Mouse (Mus musculus): ENCODE data around the gene Ccdc138. TPM values are rescaled to one million over a fixed set of nuclear protein-coding genes. Genes with fewer than 3 reads are reported as not detected.

Gene Ccdc138
- total and polyA plus RNA-seq, 3 experiments, result 0.20 to 4.5 (median 2.1) TPM

- TF ChIP-seq GATA1 (IDR thresholded peaks at IDR 0.05; ENCODE audit: borderline replicate concordance, low read length) (no peak), CTCF (IDR thresholded peaks at IDR 0.05; ENCODE audit: low read depth, low read length) (no peak), POLR2AphosphoS5 (IDR thresholded peaks at IDR 0.05; ENCODE audit: insufficient replicate concordance, low read depth, low read length) (no peak), GATA2 (IDR thresholded peaks at IDR 0.05; ENCODE audit: borderline replicate concordance, low read depth, low read length) (no peak), TAL1 (conservative IDR thresholded peaks at IDR 0.05; ENCODE audit: low read depth, low read length) (no peak)
- Histone ChIP-seq H3K4me3 (ENCODE audit: low read depth, low read length) (no peak overlapping the region), H3K4me1 (ENCODE audit: insufficient read depth, low read depth, low read length) (no peaks in the 10 kb centered on the region), H3K27me3 (ENCODE audit: insufficient read depth, low read length) (no peaks in the 10 kb centered on the region), H3K36me3 (replicated peaks) (no peaks in the 10 kb centered on the region), H3K9me3 (replicated peaks) (no peaks in the 10 kb centered on the region)
- ATAC-seq (ENCODE audit: extremely low read depth, insufficient number of reproducible peaks, low FRiP score, poor library complexity, severe bottlenecking) (no peak), DNase-seq (ENCODE audit: low spot score) (no peak)
Measured at GRCm38 (mm10) chr10:58595197-58595596, 97.4 kb downstream of the Ccdc138 start.

- Histone ChIP-seq H3K4me3 (ENCODE audit: low read depth, low read length) (no peak overlapping the region), H3K36me3 (replicated peaks) (no peaks in the 10 kb centered on the region), H3K4me1 (ENCODE audit: insufficient read depth, low read depth, low read length) (no peaks in the 10 kb centered on the region), H3K27me3 (ENCODE audit: insufficient read depth, low read length) (no peaks in the 10 kb centered on the region), H3K9me3 (replicated peaks) (no peaks in the 10 kb centered on the region)
- TF ChIP-seq TAL1 (conservative IDR thresholded peaks at IDR 0.05; ENCODE audit: low read depth, low read length) (no peak), GATA2 (IDR thresholded peaks at IDR 0.05; ENCODE audit: borderline replicate concordance, low read depth, low read length) (no peak), CTCF (IDR thresholded peaks at IDR 0.05; ENCODE audit: low read depth, low read length) (no peak), GATA1 (IDR thresholded peaks at IDR 0.05; ENCODE audit: borderline replicate concordance, low read length) (no peak), POLR2AphosphoS5 (IDR thresholded peaks at IDR 0.05; ENCODE audit: insufficient replicate concordance, low read depth, low read length) (no peak)
- no peak for ATAC-seq (ENCODE audit: extremely low read depth, insufficient number of reproducible peaks, low FRiP score, poor library complexity, severe bottlenecking)
- DNase-seq (ENCODE audit: low spot score), result no peak
Measured at GRCm38 (mm10) chr10:58595821-58596220, 98.1 kb downstream of the Ccdc138 start.

GRCm38 (mm10) chr10:58600151-58600550 is 102.4 kb downstream of the Ccdc138 start:
- Histone ChIP-seq H3K9me3 (replicated peaks) (no peaks in the 10 kb centered on the region), H3K4me1 (ENCODE audit: insufficient read depth, low read depth, low read length) (no peaks in the 10 kb centered on the region), H3K4me3 (ENCODE audit: low read depth, low read length) (no peak overlapping the region), H3K36me3 (replicated peaks) (no peaks in the 10 kb centered on the region), H3K27me3 (ENCODE audit: insufficient read depth, low read length) (no peaks in the 10 kb centered on the region)
- ATAC-seq (ENCODE audit: extremely low read depth, insufficient number of reproducible peaks, low FRiP score, poor library complexity, severe bottlenecking) (no peak), DNase-seq (ENCODE audit: low spot score) (no peak)
- TF ChIP-seq GATA1 (IDR thresholded peaks at IDR 0.05; ENCODE audit: borderline replicate concordance, low read length) (no peak), POLR2AphosphoS5 (IDR thresholded peaks at IDR 0.05; ENCODE audit: insufficient replicate concordance, low read depth, low read length) (no peak), GATA2 (IDR thresholded peaks at IDR 0.05; ENCODE audit: borderline replicate concordance, low read depth, low read length) (no peak), CTCF (IDR thresholded peaks at IDR 0.05; ENCODE audit: low read depth, low read length) (no peak), TAL1 (conservative IDR thresholded peaks at IDR 0.05; ENCODE audit: low read depth, low read length) (no peak)

GRCm38 (mm10) chr10:58600983-58601382 is 103.2 kb downstream of the Ccdc138 start:
- TF ChIP-seq CTCF (IDR thresholded peaks at IDR 0.05; ENCODE audit: low read depth, low read length) (no peak), TAL1 (conservative IDR thresholded peaks at IDR 0.05; ENCODE audit: low read depth, low read length) (no peak), GATA2 (IDR thresholded peaks at IDR 0.05; ENCODE audit: borderline replicate concordance, low read depth, low read length) (no peak), GATA1 (IDR thresholded peaks at IDR 0.05; ENCODE audit: borderline replicate concordance, low read length) (no peak), POLR2AphosphoS5 (IDR thresholded peaks at IDR 0.05; ENCODE audit: insufficient replicate concordance, low read depth, low read length) (no peak)
- ATAC-seq (ENCODE audit: extremely low read depth, insufficient number of reproducible peaks, low FRiP score, poor library complexity, severe bottlenecking), result no peak

GRCm38 (mm10) chr10:58601431-58601901 is 103.7 kb downstream of the Ccdc138 start:
- no peaks in the 10 kb centered on the region for H3K9me3 ChIP-seq (replicated peaks)
- H3K4me1 ChIP-seq (ENCODE audit: insufficient read depth, low read depth, low read length), result no peaks in the 10 kb centered on the region
- H3K36me3 ChIP-seq (replicated peaks), result no peaks in the 10 kb centered on the region
- H3K27me3 ChIP-seq (ENCODE audit: insufficient read depth, low read length), result no peaks in the 10 kb centered on the region
- TF ChIP-seq GATA2 (IDR thresholded peaks at IDR 0.05; ENCODE audit: borderline replicate concordance, low read depth, low read length) (no peak), POLR2AphosphoS5 (IDR thresholded peaks at IDR 0.05; ENCODE audit: insufficient replicate concordance, low read depth, low read length) (no peak), TAL1 (conservative IDR thresholded peaks at IDR 0.05; ENCODE audit: low read depth, low read length) (no peak), CTCF (IDR thresholded peaks at IDR 0.05; ENCODE audit: low read depth, low read length) (no peak), GATA1 (IDR thresholded peaks at IDR 0.05; ENCODE audit: borderline replicate concordance, low read length) (no peak)
- no peak for DNase-seq (ENCODE audit: low spot score)
- ATAC-seq (ENCODE audit: extremely low read depth, insufficient number of reproducible peaks, low FRiP score, poor library complexity, severe bottlenecking), result no peak
- no peak overlapping the region for H3K4me3 ChIP-seq (ENCODE audit: low read depth, low read length)

More at GRCm38 (mm10) chr10:58600983-58601382, 103.2 kb downstream of the Ccdc138 start:
- no peak for DNase-seq (ENCODE audit: low spot score)
- Histone ChIP-seq H3K4me1 (ENCODE audit: insufficient read depth, low read depth, low read length) (no peaks in the 10 kb centered on the region), H3K9me3 (replicated peaks) (no peaks in the 10 kb centered on the region), H3K36me3 (replicated peaks) (no peaks in the 10 kb centered on the region), H3K27me3 (ENCODE audit: insufficient read depth, low read length) (no peaks in the 10 kb centered on the region), H3K4me3 (ENCODE audit: low read depth, low read length) (no peak overlapping the region)

GRCm38 (mm10) chr10:58601946-58602345 is 104.2 kb downstream of the Ccdc138 start:
- Histone ChIP-seq H3K27me3 (ENCODE audit: insufficient read depth, low read length) (no peaks in the 10 kb centered on the region), H3K36me3 (replicated peaks) (no peaks in the 10 kb centered on the region), H3K4me3 (ENCODE audit: low read depth, low read length) (no peak overlapping the region), H3K9me3 (replicated peaks) (no peaks in the 10 kb centered on the region), H3K4me1 (ENCODE audit: insufficient read depth, low read depth, low read length) (no peaks in the 10 kb centered on the region)
- DNase-seq (ENCODE audit: low spot score) (no peak), ATAC-seq (ENCODE audit: extremely low read depth, insufficient number of reproducible peaks, low FRiP score, poor library complexity, severe bottlenecking) (no peak)
- no peak for TF ChIP-seq TAL1 (conservative IDR thresholded peaks at IDR 0.05; ENCODE audit: low read depth, low read length)
- TF ChIP-seq GATA1 (IDR thresholded peaks at IDR 0.05; ENCODE audit: borderline replicate concordance, low read length), result no peak
- no peak for TF ChIP-seq GATA2 (IDR thresholded peaks at IDR 0.05; ENCODE audit: borderline replicate concordance, low read depth, low read length)
- TF ChIP-seq CTCF (IDR thresholded peaks at IDR 0.05; ENCODE audit: low read depth, low read length), result no peak
- TF ChIP-seq POLR2AphosphoS5 (IDR thresholded peaks at IDR 0.05; ENCODE audit: insufficient replicate concordance, low read depth, low read length), result no peak
